Mouse (Mus musculus) embryonic facial prominence, embryonic 14.5 days (tissue): Measurements from ENCODE around the gene 4933402J07Rik. TPM values are rescaled to one million over a fixed set of nuclear protein-coding genes. Genes with fewer than 3 reads are reported as not detected.

Experiments used
- polyA plus RNA-seq: library from polyadenylated mRNA; unstranded; fragments of >200 nt; fragmentation: Nextera tagmentation; extraction: Ambion mirVana; gene quantifications from 2 replicates; pipeline ENCODE4 v1.2.1, GENCODE M21; 2014

4933402J07Rik gene
- polyA plus RNA-seq, 1 experiment from 2014 or later: not detected

Other genes with a start within 250 kb of the 4933402J07Rik start
- gene Cbln1, start 91.2 kb upstream of the 4933402J07Rik start, polyA plus RNA-seq: 0.52 and 0.79 TPM in 2 replicates